Mouse (Mus musculus) intestine, postnatal 0 days (tissue): Measurements from ENCODE around the gene Hsph1. TPM values are rescaled to one million over a fixed set of nuclear protein-coding genes. Genes with fewer than 3 reads are reported as not detected.

Experiments
- ATAC-seq: fragments of 200-750 bp; cut with Nextera tagmentation; 2 replicates; pipeline ENCODE4 v1.8.0; 2017; ENCODE audit warnings: mild to moderate bottlenecking, moderate TSS enrichment, moderate library complexity
- H3K27ac ChIP-seq: fragments of 300-500 bp; sonication (generic); 2 replicates; pipeline ENCODE4 v1.5.1; 2014; ENCODE audit warnings: mild to moderate bottlenecking, low read depth, low read length, moderate library complexity
- H3K27me3 ChIP-seq: fragments of 300-500 bp; sonication (generic); replicated peaks from 2 replicates; pipeline ENCODE4 v1.6.1; 2014; ENCODE audit warnings: low read length, mixed read lengths; ENCODE audit not compliant: control insufficient read depth, insufficient read depth
- H3K36me3 ChIP-seq: fragments of 300-500 bp; sonication (generic); 2 replicates; pipeline ENCODE4 v1.6.1; 2014; ENCODE audit warnings: mild to moderate bottlenecking, moderate library complexity; ENCODE audit not compliant: control insufficient read depth, insufficient read depth
- H3K4me1 ChIP-seq: fragments of 300-500 bp; sonication (generic); replicated peaks from 2 replicates; pipeline ENCODE4 v1.6.1; 2014; ENCODE audit warnings: antibody characterized with exemption, low read length, mixed read lengths; ENCODE audit not compliant: control insufficient read depth, insufficient read depth
- H3K4me2 ChIP-seq: fragments of 300-500 bp; sonication (generic); replicated peaks from 2 replicates; pipeline ENCODE4 v1.6.1; 2014; ENCODE audit warnings: low read depth, mild to moderate bottlenecking, moderate library complexity
- H3K4me3 ChIP-seq: fragments of 300-500 bp; sonication (generic); 2 replicates; pipeline ENCODE4 v1.5.1; 2014; ENCODE audit warnings: low read depth, low read length
- H3K9ac ChIP-seq: fragments of 300-500 bp; sonication (generic); 2 replicates; pipeline ENCODE4 v1.6.1; 2014; ENCODE audit warnings: mild to moderate bottlenecking, low read depth, low read length
- H3K9me3 ChIP-seq: fragments of 300-500 bp; sonication (generic); 2 replicates; pipeline ENCODE4 v1.6.1; 2016; ENCODE audit warnings: mixed run types; ENCODE audit not compliant: control insufficient read depth
- CTCF ChIP-seq: sonication (generic); IDR thresholded peaks from 2 replicates; pipeline ENCODE4 v1.5.1; 2016; ENCODE audit warnings: low read depth, mild to moderate bottlenecking, control low read depth, antibody characterized with exemption, moderate library complexity
- WGBS: fragments of 180-500 bp; shearing (Covaris S2); extraction: QIAGEN DNeasy Blood & Tissue Kit; methylation state at CpG from one replicate; pipeline ENCODE4 v1.1.7; 2014; 5-methylcytosine and 5-hydroxymethylcytosine counted together
- polyA plus RNA-seq: library from polyadenylated mRNA; unstranded; fragments of >200 nt; fragmentation: Nextera tagmentation; extraction: Ambion mirVana; gene quantifications from 2 replicates; pipeline ENCODE4 v1.2.1, GENCODE M21; 2015

The Hsph1 gene
- 9.0 and 10.0 TPM in 2 replicates for polyA plus RNA-seq

- peak; percentile 99 for ATAC-seq
- peak; percentile 45 for TF ChIP-seq CTCF
- WGBS, result 0% methylated on average over 60 of the region's 60 CpGs
- Histone ChIP-seq H3K9ac (peak within 1 kb of the TSS; percentile 57), H3K4me1 (no peaks in the 10 kb centered on the region), H3K9me3 (no peaks in the 10 kb centered on the region), H3K4me2 (peak within 1 kb of the TSS; percentile 97), H3K27me3 (no peaks in the 10 kb centered on the region), H3K36me3 (peaks cover 10% of the 10 kb centered on the region), H3K27ac (peak within 1 kb of the TSS; percentile 66), H3K4me3 (peak within 1 kb of the TSS; percentile 80)
Observed at GRCm38 (mm10) chr5:149636075-149636920, at the start of gene Hsph1. TSS of gene Hsph1 (minus strand) at chr5:149636376.

GRCm38 (mm10) chr5:149680946-149681345 is 44.8 kb upstream of the Hsph1 start:
- no peak overlapping the region for H3K4me3 ChIP-seq
- 71% methylated on average over 5 of the region's 5 CpGs for WGBS
- no peak for ATAC-seq
- H3K4me2 ChIP-seq, result no peak overlapping the region
- no peaks in the 10 kb centered on the region for H3K27me3 ChIP-seq
- TF ChIP-seq CTCF, result no peak
- no peaks in the 10 kb centered on the region for H3K4me1 ChIP-seq
- no peak overlapping the region for H3K9ac ChIP-seq
- no peaks in the 10 kb centered on the region for H3K36me3 ChIP-seq
- no peaks in the 10 kb centered on the region for H3K9me3 ChIP-seq
- H3K27ac ChIP-seq, result no peak overlapping the region

GRCm38 (mm10) chr5:149679886-149680285 is 43.7 kb upstream of the Hsph1 start:
- no peaks in the 10 kb centered on the region for H3K36me3 ChIP-seq
- 69% methylated on average over 7 of the region's 7 CpGs for WGBS
- no peaks in the 10 kb centered on the region for H3K9me3 ChIP-seq
- no peak overlapping the region for H3K4me3 ChIP-seq
- no peak for TF ChIP-seq CTCF
- no peaks in the 10 kb centered on the region for H3K27me3 ChIP-seq
- no peak overlapping the region for H3K4me2 ChIP-seq
- ATAC-seq, result no peak
- no peak overlapping the region for H3K27ac ChIP-seq
- H3K9ac ChIP-seq, result no peak overlapping the region
- H3K4me1 ChIP-seq, result no peaks in the 10 kb centered on the region

GRCm38 (mm10) chr5:149679362-149679761 is 43.2 kb upstream of the Hsph1 start:
- Histone ChIP-seq H3K9ac (no peak overlapping the region), H3K27me3 (no peaks in the 10 kb centered on the region), H3K4me3 (peak overlapping the region; percentile 79), H3K4me1 (no peaks in the 10 kb centered on the region), H3K27ac (no peak overlapping the region), H3K4me2 (peak overlapping the region; percentile 91), H3K9me3 (no peaks in the 10 kb centered on the region), H3K36me3 (no peaks in the 10 kb centered on the region)
- no peak for TF ChIP-seq CTCF
- 13% methylated on average over 12 of the region's 12 CpGs for WGBS
- ATAC-seq, result no peak

- WGBS, result 4% methylated on average over 15 of the region's 15 CpGs
- Histone ChIP-seq H3K36me3 (no peaks in the 10 kb centered on the region), H3K27me3 (no peaks in the 10 kb centered on the region), H3K4me1 (no peaks in the 10 kb centered on the region), H3K27ac (no peak overlapping the region), H3K9ac (peak overlapping the region; percentile 80; the same call in 1 of the 2 replicates), H3K4me3 (peak overlapping the region; percentile 79), H3K4me2 (peak overlapping the region; percentile 91), H3K9me3 (no peaks in the 10 kb centered on the region)
- ATAC-seq, result no peak
- no peak for TF ChIP-seq CTCF
Observed at GRCm38 (mm10) chr5:149678990-149679348, 42.8 kb upstream of the Hsph1 start.

- WGBS, result under 1% methylated on average over 69 of the region's 106 CpGs
- Histone ChIP-seq H3K27me3 (no peaks in the 10 kb centered on the region), H3K9ac (peak within 1 kb of the TSS; percentile 80), H3K27ac (peak within 1 kb of the TSS; percentile 87), H3K36me3 (no peaks in the 10 kb centered on the region), H3K4me1 (no peaks in the 10 kb centered on the region), H3K4me3 (peak within 1 kb of the TSS; percentile 79), H3K9me3 (no peaks in the 10 kb centered on the region), H3K4me2 (peak within 1 kb of the TSS; percentile 91)
- peak; percentile 99 for ATAC-seq
- TF ChIP-seq CTCF, result peak; percentile 90
Observed at GRCm38 (mm10) chr5:149678100-149678989, 42.2 kb upstream of the Hsph1 start, which contains the start of gene B3glct. TSS of gene B3glct (plus strand) at chr5:149678230.
